Mouse (Mus musculus) midbrain, embryonic 14.5 days (tissue): Measurements from ENCODE around the gene Rarg. TPM values are rescaled to one million over a fixed set of nuclear protein-coding genes. Genes with fewer than 3 reads are reported as not detected.
A peak's percentile ranks its signal among the peaks of the same experiment; 100 is the strongest.

Experiments
- ATAC-seq: fragments of 200-750 bp; cut with Nextera tagmentation; 2 replicates; pipeline ENCODE4 v1.8.0; 2017; ENCODE audit warnings: moderate number of reproducible peaks, moderate library complexity; ENCODE audit not compliant: low FRiP score, low TSS enrichment
- DNase-seq: peaks from one replicate; pipeline ENCODE4 v3.0.0-alpha.2; 2015
- H3K27ac ChIP-seq: fragments of 300-500 bp; sonication (generic); replicated peaks from 2 replicates; pipeline ENCODE4 v1.5.1; 2014; ENCODE audit warnings: mild to moderate bottlenecking, low read depth, low read length, moderate library complexity
- H3K27me3 ChIP-seq: fragments of 300-500 bp; sonication (generic); 2 replicates; pipeline ENCODE4 v1.6.1; 2014; ENCODE audit warnings: low read length, control low read depth, mixed read lengths; ENCODE audit not compliant: control insufficient read depth, insufficient read depth
- H3K36me3 ChIP-seq: fragments of 300-500 bp; sonication (generic); 2 replicates; pipeline ENCODE4 v1.6.1; 2014; ENCODE audit warnings: low read length, control low read depth; ENCODE audit not compliant: control insufficient read depth, insufficient read depth
- H3K4me1 ChIP-seq: fragments of 300-500 bp; sonication (generic); 2 replicates; pipeline ENCODE4 v1.6.1; 2014; ENCODE audit warnings: mild to moderate bottlenecking, antibody characterized with exemption, low read length, control low read depth; ENCODE audit not compliant: control insufficient read depth, insufficient read depth
- H3K4me2 ChIP-seq: fragments of 300-500 bp; sonication (generic); 2 replicates; pipeline ENCODE4 v1.6.1; 2014; ENCODE audit warnings: mild to moderate bottlenecking, low read length, moderate library complexity
- H3K4me3 ChIP-seq: fragments of 300-500 bp; sonication (generic); replicated peaks from 2 replicates; pipeline ENCODE4 v1.5.1; 2014; ENCODE audit warnings: low read depth, low read length
- H3K9ac ChIP-seq: fragments of 300-500 bp; sonication (generic); replicated peaks from 2 replicates; pipeline ENCODE4 v1.6.1; 2014; ENCODE audit warnings: mild to moderate bottlenecking, low read length, moderate library complexity
- H3K9me3 ChIP-seq: fragments of 300-500 bp; sonication (generic); 2 replicates; pipeline ENCODE4 v1.6.1; 2016; ENCODE audit warnings: low read length, control low read depth, mixed read lengths; ENCODE audit not compliant: control insufficient read depth
- WGBS: fragments of 180-500 bp; shearing (Covaris S2); extraction: QIAGEN DNeasy Blood & Tissue Kit; methylation state at CpG from one replicate; pipeline ENCODE4 v1.1.7; 2014; 5-methylcytosine and 5-hydroxymethylcytosine counted together
- polyA plus RNA-seq: library from polyadenylated mRNA; unstranded; fragments of >200 nt; fragmentation: Nextera tagmentation; extraction: Ambion mirVana; gene quantifications from 2 replicates; pipeline ENCODE4 v1.2.1, GENCODE M21; 2014

The Rarg gene
- polyA plus RNA-seq, 1 experiment from 2014 or later = 3.6 TPM

GRCm38 (mm10) chr15:102249251-102249691 is 8.0 kb downstream of the Rarg start:
- ATAC-seq = no peak
- H3K4me2 ChIP-seq = 0 out of 2 replicates have a peak overlapping the region, but pooled peaks have one; percentile 17
- peaks cover 44% of the 10 kb centered on the region for H3K27me3 ChIP-seq
- no peaks in the 10 kb centered on the region for H3K36me3 ChIP-seq
- no peaks in the 10 kb centered on the region for H3K9me3 ChIP-seq
- H3K4me3 ChIP-seq = no peak overlapping the region
- 3% methylated on average over 13 of the region's 13 CpGs for WGBS
- no peak overlapping the region for H3K27ac ChIP-seq
- H3K9ac ChIP-seq = no peak overlapping the region
- no peak for DNase-seq
- peaks cover 13% of the 10 kb centered on the region; the same call in 1 of the 2 replicates for H3K4me1 ChIP-seq

GRCm38 (mm10) chr15:102248812-102249191 is 8.5 kb downstream of the Rarg start:
- no peak overlapping the region for H3K9ac ChIP-seq
- no peaks in the 10 kb centered on the region for H3K36me3 ChIP-seq
- H3K4me3 ChIP-seq = no peak overlapping the region
- DNase-seq (no peak), ATAC-seq (no peak)
- H3K27me3 ChIP-seq = peaks cover 48% of the 10 kb centered on the region
- H3K9me3 ChIP-seq = no peaks in the 10 kb centered on the region
- H3K4me1 ChIP-seq = peaks cover 13% of the 10 kb centered on the region; the same call in 1 of the 2 replicates
- no peak overlapping the region for H3K4me2 ChIP-seq
- no peak overlapping the region for H3K27ac ChIP-seq
- 5% methylated on average over 3 of the region's 3 CpGs for WGBS

GRCm38 (mm10) chr15:102248131-102248811 is 9.0 kb downstream of the Rarg start:
- H3K27ac ChIP-seq = no peak overlapping the region; the same call in 1 of the 2 replicates
- H3K4me1 ChIP-seq = peaks cover 13% of the 10 kb centered on the region; the same call in 1 of the 2 replicates
- WGBS = 12% methylated on average over 8 of the region's 8 CpGs
- H3K9ac ChIP-seq = 0 out of 2 replicates have a peak overlapping the region, but pooled peaks have one; percentile 53
- peaks cover 54% of the 10 kb centered on the region for H3K27me3 ChIP-seq
- no peaks in the 10 kb centered on the region for H3K9me3 ChIP-seq
- H3K36me3 ChIP-seq = no peaks in the 10 kb centered on the region
- H3K4me2 ChIP-seq = peak overlapping the region; percentile 96
- DNase-seq (no peak), ATAC-seq (no peak)
- peak overlapping the region; percentile 55 for H3K4me3 ChIP-seq

DNA sequence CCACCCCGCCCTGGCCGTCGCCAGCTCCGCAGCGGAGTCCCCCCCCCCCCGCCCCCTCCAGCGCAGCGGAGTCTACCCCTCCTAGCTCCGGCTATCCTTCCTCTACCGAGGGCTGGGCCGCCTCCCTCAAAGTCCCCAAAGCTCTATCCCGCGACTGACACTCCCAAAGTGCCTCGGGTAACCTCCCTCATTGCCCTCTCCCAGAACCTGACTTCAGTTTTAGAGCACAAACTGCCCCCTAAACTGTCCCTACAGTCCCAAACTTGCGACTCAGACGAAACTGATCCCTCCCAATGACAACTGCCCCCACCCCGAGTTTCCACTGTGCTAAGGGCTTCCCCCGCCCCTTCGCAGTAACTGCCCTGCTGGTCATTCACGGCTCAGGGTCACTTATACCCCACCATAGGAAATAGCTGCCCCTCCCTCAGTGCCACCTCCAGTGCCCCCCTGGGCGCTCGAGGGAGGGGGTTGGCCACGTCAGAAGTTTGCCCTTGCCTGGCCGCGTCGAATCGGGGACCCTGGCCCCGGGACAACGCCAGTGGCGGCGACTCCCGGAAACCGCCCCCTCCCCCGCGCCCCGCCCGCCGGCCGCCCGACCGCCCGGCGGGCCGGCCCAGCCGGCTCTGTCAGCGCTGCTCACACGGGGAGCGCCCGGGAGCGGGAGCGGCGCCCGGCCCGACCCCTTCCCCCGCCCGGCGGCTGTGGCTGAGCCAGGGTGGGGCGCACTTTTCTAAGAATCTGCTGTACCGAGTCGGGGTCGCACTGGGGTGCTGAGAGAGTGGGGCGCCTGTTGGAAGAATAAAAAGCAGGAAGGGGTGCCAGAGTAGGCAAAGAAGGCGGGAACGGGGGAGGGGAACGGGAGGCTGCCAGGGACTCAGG is 9.8 kb downstream of the Rarg start:
- Histone ChIP-seq H3K9me3 (no peaks in the 10 kb centered on the region), H3K9ac (peak overlapping the region; percentile 53), H3K27ac (peak overlapping the region; percentile 71), H3K4me1 (peaks cover 13% of the 10 kb centered on the region; the same call in 1 of the 2 replicates), H3K4me3 (peak overlapping the region; percentile 55), H3K36me3 (no peaks in the 10 kb centered on the region), H3K4me2 (peak overlapping the region; percentile 96), H3K27me3 (peaks cover 62% of the 10 kb centered on the region)
- ATAC-seq (peak; percentile 36; the same call in 1 of the 2 replicates), DNase-seq (peak; percentile 62)
- under 1% methylated on average over 62 of the region's 65 CpGs for WGBS

DNA sequence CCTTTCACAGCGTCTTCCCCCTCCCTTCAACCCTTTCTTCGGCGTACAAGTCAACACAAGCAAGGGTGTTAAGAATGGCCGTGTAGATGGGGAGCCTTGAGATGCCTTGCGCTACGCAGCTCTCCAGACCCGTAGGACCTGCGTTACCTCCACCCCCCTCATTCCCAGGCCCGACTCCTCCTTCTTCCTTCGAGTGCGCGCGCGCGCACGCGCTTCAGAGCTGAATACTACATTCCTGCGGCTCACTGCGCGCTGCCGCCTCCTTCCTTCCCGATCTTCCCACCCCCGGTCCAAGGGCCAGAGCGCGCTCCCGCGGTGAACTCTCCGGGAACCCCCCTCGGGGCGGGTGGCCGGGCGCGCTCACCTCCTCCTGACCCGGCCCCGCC is 10.5 kb downstream of the Rarg start:
- peak overlapping the region; percentile 96 for H3K4me2 ChIP-seq
- peak; percentile 68; the same call in 1 of the 2 replicates for ATAC-seq
- H3K27ac ChIP-seq = peak overlapping the region; percentile 71
- H3K4me1 ChIP-seq = peaks cover 13% of the 10 kb centered on the region; the same call in 1 of the 2 replicates
- peak; percentile 96 for DNase-seq
- H3K36me3 ChIP-seq = no peaks in the 10 kb centered on the region
- no peaks in the 10 kb centered on the region for H3K9me3 ChIP-seq
- WGBS = 0% methylated on average over 34 of the region's 35 CpGs
- H3K27me3 ChIP-seq = peaks cover 63% of the 10 kb centered on the region
- H3K9ac ChIP-seq = peak overlapping the region; percentile 53
- peak overlapping the region; percentile 55 for H3K4me3 ChIP-seq

DNA sequence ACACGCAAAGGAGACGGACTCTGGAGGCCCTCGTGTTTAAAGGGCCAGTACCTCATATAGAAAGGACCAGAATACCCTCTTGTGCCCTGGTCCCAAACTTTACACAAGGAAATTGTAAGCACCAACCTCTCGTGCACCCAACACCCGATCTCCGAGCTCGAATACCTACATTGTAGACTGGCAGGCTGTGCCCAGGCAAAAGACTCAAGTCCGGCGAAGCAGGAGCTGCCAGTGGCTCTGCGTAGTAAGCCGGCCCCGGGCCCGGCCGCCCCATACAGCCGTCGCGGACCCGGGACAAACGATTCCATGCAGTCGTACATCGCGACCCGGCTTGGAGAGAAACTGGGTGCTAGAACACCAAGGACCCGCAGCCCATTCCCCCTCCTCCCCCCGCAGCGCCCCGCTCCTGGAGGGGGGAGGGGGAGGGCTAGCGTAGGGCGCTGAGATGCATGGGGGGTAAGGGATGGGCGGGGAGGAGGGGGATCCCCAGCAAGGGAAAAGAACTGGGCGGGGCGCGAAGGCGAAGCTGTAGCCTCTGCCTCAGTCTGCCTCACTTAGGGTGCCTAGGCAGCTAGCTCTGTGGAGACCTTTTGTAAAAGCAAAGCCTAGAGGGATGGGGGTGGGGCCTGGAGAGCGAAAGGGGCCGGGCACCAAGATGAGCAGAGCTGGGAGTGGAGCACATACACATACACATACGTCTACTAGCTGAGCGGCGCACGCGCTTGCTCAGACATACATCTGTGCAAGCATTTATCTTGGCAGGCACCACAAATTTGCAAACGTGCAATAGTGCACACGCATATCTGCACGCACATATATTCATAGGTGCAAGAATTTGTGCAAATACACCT is 11.2 kb downstream of the Rarg start:
- DNase-seq = peak; percentile 85
- no peaks in the 10 kb centered on the region for H3K9me3 ChIP-seq
- peak overlapping the region; percentile 71 for H3K27ac ChIP-seq
- H3K4me3 ChIP-seq = peak overlapping the region; percentile 55
- H3K4me1 ChIP-seq = peaks cover 13% of the 10 kb centered on the region; the same call in 1 of the 2 replicates
- peak overlapping the region; percentile 53 for H3K9ac ChIP-seq
- ATAC-seq = peak; percentile 83; the same call in 1 of the 2 replicates
- peaks cover 63% of the 10 kb centered on the region for H3K27me3 ChIP-seq
- under 1% methylated on average over 44 of the region's 44 CpGs for WGBS
- peak overlapping the region; percentile 96 for H3K4me2 ChIP-seq
- no peaks in the 10 kb centered on the region for H3K36me3 ChIP-seq

GRCm38 (mm10) chr15:102245461-102245881 is 11.8 kb downstream of the Rarg start:
- Histone ChIP-seq H3K27ac (no peak overlapping the region), H3K27me3 (peaks cover 63% of the 10 kb centered on the region)

More at GRCm38 (mm10) chr15:102245461-102245881, 11.8 kb downstream of the Rarg start:
- H3K36me3 ChIP-seq = no peaks in the 10 kb centered on the region
- no peaks in the 10 kb centered on the region for H3K9me3 ChIP-seq
- WGBS = 4% methylated on average over 14 of the region's 14 CpGs
- H3K4me3 ChIP-seq = peak overlapping the region; percentile 55
- peak overlapping the region; percentile 96 for H3K4me2 ChIP-seq
- DNase-seq (no peak), ATAC-seq (no peak)
- peak overlapping the region; percentile 53 for H3K9ac ChIP-seq
- H3K4me1 ChIP-seq = peaks cover 13% of the 10 kb centered on the region; the same call in 1 of the 2 replicates
